Mouse (Mus musculus): ENCODE data around the gene Tab1.

The Tab1 gene

GRCm38 (mm10) chr15:80163274-80163673 lies 30.3 kb downstream of the Tab1 start:
- in situ Hi-C loops (cut with MboI) = no loop called here

GRCm38 (mm10) chr15:80163716-80164115 lies 30.8 kb downstream of the Tab1 start:
- in situ Hi-C loops (cut with MboI) = no loop called here

- in situ Hi-C loops (cut with MboI) = no loop called here
Measured at GRCm38 (mm10) chr15:80165396-80165795, 32.5 kb downstream of the Tab1 start.

GRCm38 (mm10) chr15:80169484-80169883 lies 36.6 kb downstream of the Tab1 start:
- in situ Hi-C loops (cut with MboI) = no loop called here

DNA sequence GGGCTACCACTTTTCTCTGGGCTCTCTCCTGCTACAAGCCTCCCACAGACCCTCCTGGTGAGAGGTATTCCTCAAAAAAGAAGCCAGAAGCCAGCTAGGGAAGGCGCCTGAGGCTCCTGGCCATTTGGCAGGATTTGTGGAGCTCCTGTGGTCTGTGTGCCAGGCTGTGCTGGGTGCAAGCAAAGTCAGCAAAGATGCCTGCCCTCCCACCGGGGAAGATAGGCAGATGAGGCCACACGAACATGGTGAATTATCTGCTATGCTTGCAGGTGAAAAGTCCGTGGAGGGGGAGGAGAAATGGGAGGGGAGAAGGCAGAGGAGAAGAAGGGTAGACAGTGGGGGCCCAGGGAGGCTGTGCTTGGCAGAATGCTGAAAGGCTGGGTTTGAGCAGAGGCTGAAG lies 37.4 kb downstream of the Tab1 start:
- in situ Hi-C loops (cut with MboI) = no loop called here

DNA sequence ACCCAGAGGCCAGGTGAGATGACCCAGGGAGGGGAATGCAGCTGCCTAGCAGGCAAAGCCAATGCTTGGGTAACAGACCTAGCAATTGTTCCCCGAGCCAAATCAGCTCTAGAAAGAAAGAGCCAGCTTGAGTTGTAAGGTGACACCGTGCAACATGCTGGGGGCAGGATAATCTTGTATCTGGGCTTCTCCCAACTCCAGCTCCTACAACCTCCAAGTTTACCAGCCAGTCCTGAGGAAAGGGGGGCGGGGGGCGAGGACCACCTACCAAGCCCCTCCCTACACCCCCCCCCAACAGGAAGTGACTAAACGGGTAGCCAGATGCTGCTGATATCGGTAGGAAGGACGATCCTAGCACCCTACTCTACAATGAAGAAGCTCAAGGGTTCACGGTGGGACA lies 38.4 kb downstream of the Tab1 start:
- in situ Hi-C loops (cut with MboI) = no loop called here

GRCm38 (mm10) chr15:80171791-80172190 lies 38.9 kb downstream of the Tab1 start:
- in situ Hi-C loops (cut with MboI) = no loop called here

- in situ Hi-C loops (cut with MboI) = no loop called here
Measured at GRCm38 (mm10) chr15:80173001-80173771, 40.3 kb downstream of the Tab1 start, which contains the start of gene Mgat3. Gene Mgat3, plus strand, starts transcription at chr15:80173721.

- in situ Hi-C loops (cut with MboI) = no loop called here
Measured at GRCm38 (mm10) chr15:80173781-80174597, 41.1 kb downstream of the Tab1 start.

DNA sequence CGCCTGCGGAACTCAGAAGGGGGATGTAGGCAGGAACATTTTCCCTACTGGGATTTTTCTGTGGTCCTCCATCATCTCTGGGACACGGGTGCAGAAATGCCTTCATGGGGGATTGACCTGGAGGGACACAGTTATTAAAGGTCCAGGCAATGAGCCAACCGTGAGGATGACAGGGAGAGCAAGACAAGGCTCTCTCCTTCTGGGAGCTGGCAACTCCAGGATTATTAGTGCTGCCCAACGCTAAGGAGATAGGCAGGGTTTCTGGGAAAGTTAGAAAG lies 41.6 kb downstream of the Tab1 start:
- in situ Hi-C loops (cut with MboI) = no loop called here

GRCm38 (mm10) chr15:80175316-80175715 lies 42.4 kb downstream of the Tab1 start:
- in situ Hi-C loops (cut with MboI) = no loop called here

- in situ Hi-C loops (cut with MboI) = no loop called here
Measured at GRCm38 (mm10) chr15:80175756-80176155, 42.8 kb downstream of the Tab1 start.

DNA sequence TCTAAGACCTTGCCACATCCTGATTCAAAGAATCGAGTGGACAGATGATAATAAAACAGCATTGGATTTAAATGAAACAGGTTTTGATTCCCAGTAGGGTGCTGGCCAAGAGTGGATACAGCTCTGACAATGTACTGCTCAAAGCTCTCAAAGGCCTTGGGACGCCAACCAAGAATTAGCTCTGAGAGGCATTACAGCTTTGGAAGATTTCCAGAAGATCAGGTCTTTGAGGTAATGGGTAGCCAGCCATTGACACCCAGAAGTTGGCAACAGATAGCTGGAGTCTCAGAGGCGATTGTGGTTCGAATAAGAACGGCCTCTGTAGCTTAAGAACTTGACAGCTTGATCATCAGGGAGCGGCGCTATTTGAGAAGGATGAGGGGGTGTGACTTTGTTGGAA lies 48.6 kb downstream of the Tab1 start:
- in situ Hi-C loops (cut with MboI) = no loop called here

GRCm38 (mm10) chr15:80182072-80182700 lies 49.3 kb downstream of the Tab1 start:
- in situ Hi-C loops (cut with MboI) = no loop called here

DNA sequence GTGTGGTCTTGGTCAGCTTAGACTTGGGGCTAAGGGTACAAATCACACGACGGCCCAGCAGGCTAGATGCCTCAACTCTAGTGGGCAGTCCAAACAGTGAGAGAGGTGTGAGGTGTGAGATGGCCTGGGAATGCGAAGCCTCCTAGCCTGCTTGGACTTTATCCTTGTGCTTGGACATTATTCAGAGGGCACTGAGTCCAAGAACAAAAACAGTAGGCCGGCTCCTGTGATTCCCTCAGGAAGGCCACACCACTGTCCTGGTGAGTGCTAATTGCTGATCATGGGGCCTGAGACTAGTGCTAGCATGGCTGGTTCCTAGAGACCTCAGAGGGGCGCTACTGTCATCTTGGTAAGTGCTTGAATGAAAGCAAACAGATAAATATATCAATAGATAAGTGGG lies 56.0 kb downstream of the Tab1 start:
- in situ Hi-C loops (cut with MboI) = no loop called here

- in situ Hi-C loops (cut with MboI) = no loop called here
Measured at GRCm38 (mm10) chr15:80190075-80190474, 57.1 kb downstream of the Tab1 start.

DNA sequence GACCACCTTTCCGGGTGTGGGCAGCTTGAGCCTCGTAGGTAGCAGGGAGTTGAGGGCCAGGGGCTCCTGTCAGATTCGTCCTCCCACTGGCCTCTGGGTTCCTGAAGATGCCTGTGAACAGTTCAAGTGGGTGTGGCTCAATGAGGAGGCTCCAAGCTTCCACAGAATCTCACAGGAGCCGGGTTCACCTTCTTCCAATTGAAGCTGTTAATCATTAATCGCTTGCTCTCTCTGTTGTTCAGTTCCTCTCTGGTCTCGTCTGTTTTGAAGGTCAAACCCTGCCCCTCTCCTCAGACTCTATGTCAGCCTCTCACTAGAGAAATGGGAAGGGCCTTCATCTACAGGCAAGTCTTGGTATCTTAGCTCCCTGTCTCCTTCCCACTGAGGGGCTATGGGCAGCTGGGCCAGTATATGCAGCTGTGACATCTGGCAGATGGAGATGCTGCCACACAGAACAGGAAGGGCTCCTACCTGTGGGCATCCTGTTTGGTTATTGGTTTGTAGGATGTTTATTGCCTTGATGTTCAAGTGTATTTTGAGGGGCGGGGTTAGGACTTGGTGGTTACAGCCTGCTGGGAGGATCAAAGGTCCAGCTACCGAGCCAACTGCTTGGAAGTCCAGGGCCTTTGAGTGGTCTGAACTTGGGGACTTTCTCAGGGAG lies 58.8 kb downstream of the Tab1 start:
- in situ Hi-C loops (cut with MboI) = no loop called here

GRCm38 (mm10) chr15:80192246-80192585 lies 59.3 kb downstream of the Tab1 start:
- in situ Hi-C loops (cut with MboI) = no loop called here

DNA sequence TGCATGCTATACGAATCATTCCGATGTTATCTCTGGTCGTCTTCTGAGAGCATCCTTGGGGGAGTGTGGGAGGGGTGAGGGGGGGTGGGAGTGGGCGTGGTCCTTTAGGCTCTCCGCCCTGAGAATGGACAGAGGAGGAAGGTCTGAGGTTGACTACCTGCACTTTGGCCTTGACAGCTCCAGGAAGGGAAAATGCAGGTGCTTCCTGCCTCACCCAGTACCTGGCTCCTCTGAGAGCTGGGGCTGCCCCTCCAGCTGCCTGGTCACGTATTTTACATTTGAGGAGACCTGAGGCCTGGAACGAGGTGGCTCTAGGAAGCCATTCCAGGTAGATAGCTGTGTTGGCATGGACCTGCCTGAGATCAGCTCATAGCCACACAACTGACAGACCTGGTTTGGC lies 59.9 kb downstream of the Tab1 start:
- in situ Hi-C loops (cut with MboI) = no loop called here

DNA sequence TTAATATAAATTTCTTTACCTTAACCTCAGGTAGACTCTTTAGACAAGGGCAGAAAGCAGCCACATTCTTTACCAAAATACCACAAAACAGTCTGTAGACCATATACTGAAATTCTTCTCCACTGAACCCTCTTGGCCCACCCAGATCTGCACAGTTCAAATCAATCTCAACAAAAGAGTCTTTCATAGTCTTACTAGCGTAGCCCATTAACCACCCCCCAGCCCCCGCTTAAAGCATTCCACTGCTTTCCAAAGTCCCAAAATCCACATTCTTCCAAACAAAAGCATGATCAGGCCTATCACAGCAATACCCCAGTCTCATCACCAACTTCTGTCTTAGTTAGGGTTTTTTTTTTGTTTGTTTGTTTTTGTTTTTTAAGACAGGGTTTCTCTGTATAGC lies 66.6 kb downstream of the Tab1 start:
- in situ Hi-C loops (cut with MboI) = no loop called here

- in situ Hi-C loops (cut with MboI) = no loop called here
Measured at GRCm38 (mm10) chr15:80202111-80202775, 69.3 kb downstream of the Tab1 start.

DNA sequence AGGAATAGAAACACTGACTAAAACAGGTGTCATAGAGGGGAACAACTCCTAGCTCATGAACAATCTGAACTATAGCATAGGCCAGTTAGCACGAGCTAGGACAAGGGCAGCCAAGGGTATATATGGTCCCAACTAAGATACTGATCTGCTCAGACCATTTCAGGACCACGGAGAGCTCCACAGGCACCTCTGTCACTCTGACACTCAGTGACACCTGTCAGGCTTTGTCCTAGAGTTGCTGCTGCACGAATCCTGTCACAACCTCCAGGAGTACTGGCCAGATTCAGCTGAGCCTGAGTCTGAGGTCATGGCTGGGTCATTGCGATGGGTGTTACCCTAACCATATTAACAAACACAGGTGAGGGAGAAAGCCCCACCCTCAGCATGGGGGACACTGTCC lies 70.5 kb downstream of the Tab1 start:
- in situ Hi-C loops (cut with MboI) = no loop called here

All from mature B cell (primary cell).